8 mouse cellular contexts compared by ENCODE assay signal in the genomic region with DNA sequence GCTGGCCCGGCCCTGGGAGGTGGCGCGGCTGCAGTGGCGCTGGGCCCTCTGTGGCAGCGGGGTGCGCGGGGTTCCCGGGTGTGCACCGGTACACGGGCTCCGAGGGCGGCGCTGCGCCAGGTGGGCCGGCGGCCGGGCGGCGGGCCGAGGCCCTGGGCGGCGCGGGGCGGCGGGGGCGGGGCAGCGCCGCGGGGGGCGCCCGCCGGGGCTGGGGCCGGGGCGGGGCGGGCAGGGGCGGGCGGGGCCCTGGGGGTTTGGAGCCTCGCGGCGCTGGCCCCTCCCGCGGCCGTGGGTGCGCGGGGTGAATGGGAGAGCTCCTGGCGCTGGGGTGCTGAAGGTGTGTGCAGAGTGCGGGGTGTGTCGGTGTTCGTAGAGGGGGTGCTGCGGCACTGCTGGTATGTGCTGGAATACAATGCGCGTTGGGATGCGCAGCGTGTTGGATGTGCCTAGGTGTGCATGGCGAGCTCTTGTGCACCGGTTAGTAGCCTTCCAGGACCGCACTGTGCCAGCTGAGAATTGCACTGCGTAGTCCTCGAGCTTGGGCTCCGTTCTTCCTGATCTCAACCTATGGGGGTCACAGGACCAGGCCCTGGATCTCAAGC. TPM values are rescaled to one million over a fixed set of nuclear protein-coding genes. Genes with fewer than 3 reads are reported as not detected.
DNase-seq lines count a peak whose midpoint lies in the region; ATAC-seq and TF ChIP-seq lines count a peak whose summit lies in the region.

A gene (minus strand): TSS at position 51 of the 602 bp plus-strand sequence.

- H3K27me3 ChIP-seq in liver, embryonic 11.5 days (replicated peaks; ENCODE audit: control insufficient read depth, insufficient read depth, low read length): peaks cover 89% of the 10 kb centered on the region
- H3K27me3 ChIP-seq in liver, postnatal 0 days (ENCODE audit: insufficient read depth, low read length): peaks cover 83% of the 10 kb centered on the region
- H3K27me3 ChIP-seq in embryonic facial prominence, embryonic 13.5 days: peaks cover 92% of the 10 kb centered on the region
- peaks cover 71% of the 10 kb centered on the region for H3K27me3 ChIP-seq in hindbrain, embryonic 16.5 days (replicated peaks; ENCODE audit: control insufficient read depth, insufficient read depth, low read length)
- H3K27me3 ChIP-seq in neural tube, embryonic 12.5 days (replicated peaks): peaks cover 80% of the 10 kb centered on the region

- no peak for ATAC-seq in liver, embryonic 11.5 days (replicated peaks; ENCODE audit: low FRiP score)
- ATAC-seq in liver, postnatal 0 days: no peak
- no peak for ATAC-seq in embryonic facial prominence, embryonic 13.5 days (ENCODE audit: insufficient number of reproducible peaks, insufficient read depth, low FRiP score, low TSS enrichment, low read depth)
- ATAC-seq in hindbrain, embryonic 16.5 days: no peak
- no peak for ATAC-seq in neural tube, embryonic 12.5 days (ENCODE audit: low FRiP score, low read depth)

- no peak for DNase-seq in liver, embryonic 11.5 days (ENCODE audit: low spot score)
- DNase-seq in liver, postnatal 0 days: no peak
- DNase-seq in thymus, adult 18-20 months: no peak
- DNase-seq in right cerebral cortex, postnatal 36 days (ENCODE audit: low spot score in 2 of 2): no peak
- no peak for DNase-seq in kidney, adult 9 months

- peak within 1 kb of the TSS; percentile 31; the same call in 1 of the 2 replicates for H3K4me3 ChIP-seq in liver, embryonic 11.5 days (ENCODE audit: low read depth, low read length)
- no peak within 1 kb of the TSS for H3K4me3 ChIP-seq in liver, postnatal 0 days (ENCODE audit: low read depth, low read length)
- H3K4me3 ChIP-seq in embryonic facial prominence, embryonic 13.5 days: peak within 1 kb of the TSS; percentile 45
- peak within 1 kb of the TSS; percentile 39 for H3K4me3 ChIP-seq in hindbrain, embryonic 16.5 days (ENCODE audit: low read length)
- peak within 1 kb of the TSS; percentile 31 for H3K4me3 ChIP-seq in neural tube, embryonic 12.5 days

- H3K4me2 ChIP-seq in liver, embryonic 11.5 days: peak within 1 kb of the TSS; percentile 37; the same call in 1 of the 2 replicates
- H3K4me2 ChIP-seq in liver, postnatal 0 days (ENCODE audit: low read depth, low read length): no peak within 1 kb of the TSS
- H3K4me2 ChIP-seq in embryonic facial prominence, embryonic 13.5 days: peak within 1 kb of the TSS; percentile 70
- H3K4me2 ChIP-seq in hindbrain, embryonic 16.5 days (ENCODE audit: low read length): peak within 1 kb of the TSS; percentile 60
- peak within 1 kb of the TSS; percentile 54 for H3K4me2 ChIP-seq in neural tube, embryonic 12.5 days (replicated peaks)

- no peak for TF ChIP-seq CTCF in liver, postnatal 0 days (IDR thresholded peaks at IDR 0.05; ENCODE audit: low read depth)

- no peak for TF ChIP-seq EP300 in liver, postnatal 0 days (IDR thresholded peaks at IDR 0.05; ENCODE audit: low read depth)

- H3K36me3 ChIP-seq in liver, embryonic 11.5 days (ENCODE audit: control insufficient read depth, insufficient read depth, low read length): no peaks in the 10 kb centered on the region
- no peaks in the 10 kb centered on the region for H3K36me3 ChIP-seq in liver, postnatal 0 days (replicated peaks; ENCODE audit: insufficient read depth, low read length)
- H3K36me3 ChIP-seq in embryonic facial prominence, embryonic 13.5 days: no peaks in the 10 kb centered on the region
- no peaks in the 10 kb centered on the region for H3K36me3 ChIP-seq in hindbrain, embryonic 16.5 days (ENCODE audit: control insufficient read depth, insufficient read depth, low read length)
- H3K36me3 ChIP-seq in neural tube, embryonic 12.5 days: no peaks in the 10 kb centered on the region

- no peak within 1 kb of the TSS for H3K27ac ChIP-seq in liver, embryonic 11.5 days (ENCODE audit: low read depth, low read length)
- H3K27ac ChIP-seq in liver, postnatal 0 days (ENCODE audit: low read depth): no peak within 1 kb of the TSS
- H3K27ac ChIP-seq in embryonic facial prominence, embryonic 13.5 days: no peak within 1 kb of the TSS
- H3K27ac ChIP-seq in hindbrain, embryonic 16.5 days (ENCODE audit: low read depth, low read length): no peak within 1 kb of the TSS
- no peak within 1 kb of the TSS for H3K27ac ChIP-seq in neural tube, embryonic 12.5 days

- no peaks in the 10 kb centered on the region for H3K4me1 ChIP-seq in liver, embryonic 11.5 days (replicated peaks; ENCODE audit: control insufficient read depth, insufficient read depth, low read length)
- H3K4me1 ChIP-seq in liver, postnatal 0 days (ENCODE audit: insufficient read depth): no peaks in the 10 kb centered on the region
- H3K4me1 ChIP-seq in embryonic facial prominence, embryonic 13.5 days: peaks cover 25% of the 10 kb centered on the region
- H3K4me1 ChIP-seq in hindbrain, embryonic 16.5 days (ENCODE audit: control insufficient read depth, insufficient read depth, low read depth, low read length): peaks cover 12% of the 10 kb centered on the region
- peaks cover 18% of the 10 kb centered on the region for H3K4me1 ChIP-seq in neural tube, embryonic 12.5 days

- WGBS in liver, embryonic 11.5 days: 2% methylated on average over 47 of the region's 60 CpGs
- WGBS in liver, postnatal 0 days (ENCODE audit: insufficient replicate concordance): under 1% methylated on average over 30 of the region's 60 CpGs
- under 1% methylated on average over 35 of the region's 60 CpGs for WGBS in embryonic facial prominence, embryonic 13.5 days
- under 1% methylated on average over 35 of the region's 60 CpGs for WGBS in hindbrain, embryonic 16.5 days
- WGBS in neural tube, embryonic 12.5 days: under 1% methylated on average over 42 of the region's 60 CpGs

- H3K9ac ChIP-seq in liver, embryonic 11.5 days (ENCODE audit: low read depth, low read length): no peak within 1 kb of the TSS
- H3K9ac ChIP-seq in liver, postnatal 0 days (replicated peaks): no peak within 1 kb of the TSS
- peak within 1 kb of the TSS; percentile 57; the same call in 1 of the 2 replicates for H3K9ac ChIP-seq in embryonic facial prominence, embryonic 13.5 days
- H3K9ac ChIP-seq in hindbrain, embryonic 16.5 days (ENCODE audit: low read depth, low read length): peak within 1 kb of the TSS; percentile 38
- no peak within 1 kb of the TSS for H3K9ac ChIP-seq in neural tube, embryonic 12.5 days

- H3K9me3 ChIP-seq in liver, embryonic 11.5 days (ENCODE audit: control insufficient read depth, low read length): no peaks in the 10 kb centered on the region
- no peaks in the 10 kb centered on the region for H3K9me3 ChIP-seq in liver, postnatal 0 days (ENCODE audit: low read length)
- H3K9me3 ChIP-seq in embryonic facial prominence, embryonic 13.5 days: no peaks in the 10 kb centered on the region
- H3K9me3 ChIP-seq in hindbrain, embryonic 16.5 days (ENCODE audit: control insufficient read depth, low read length): no peaks in the 10 kb centered on the region
- no peaks in the 10 kb centered on the region for H3K9me3 ChIP-seq in neural tube, embryonic 12.5 days

RNA-seq across cellular contexts. Expression of the gene that starts here (rescaled TPM):
- not detected in 2 replicates for polyA plus RNA-seq in liver, embryonic 11.5 days (2014; fragmentation: Nextera tagmentation; extraction: Ambion mirVana)
- not detected in 2 replicates for polyA plus RNA-seq in liver, postnatal 0 days (2015; fragmentation: Nextera tagmentation; extraction: Ambion mirVana)
- 3.7 and 4.0 TPM in 2 replicates for polyA plus RNA-seq in embryonic facial prominence, embryonic 13.5 days (2015; fragmentation: Nextera tagmentation; extraction: Ambion mirVana)
- polyA plus RNA-seq in hindbrain, embryonic 16.5 days (2015; fragmentation: Nextera tagmentation; extraction: Ambion mirVana): 0.45 and 0.77 TPM in 2 replicates
- 3.4 and 4.1 TPM in 2 replicates for polyA plus RNA-seq in neural tube, embryonic 12.5 days (2016; fragmentation: Nextera tagmentation; extraction: Ambion mirVana)

Comparison
In these comparisons a context has a peak if more than half of its experiments do, and no peak if none do; other contexts are left out.
1. H3K9ac ChIP-seq: peak in embryonic facial prominence, embryonic 13.5 days (single experiment) and hindbrain, embryonic 16.5 days (single experiment); none in liver, embryonic 11.5 days (single experiment), liver, postnatal 0 days (single experiment) and neural tube, embryonic 12.5 days (single experiment).